Mouse (Mus musculus) liver, postnatal 0 days (tissue): Measurements from ENCODE around the gene Cacng8.

Source experiments
- CTCF ChIP-seq: sonication (generic); IDR thresholded peaks from 2 replicates; pipeline ENCODE4 v1.5.1; 2016; ENCODE audit warnings: antibody characterized with exemption, low read depth
- EP300 ChIP-seq: IDR thresholded peaks from 2 replicates; pipeline ENCODE4 v1.6.1; 2016; ENCODE audit warnings: antibody characterized with exemption, low read depth, mild to moderate bottlenecking

- TF ChIP-seq CTCF: no peak
- TF ChIP-seq EP300: no peak
Measured at GRCm38 (mm10) chr7:3439984-3440383, 49.5 kb downstream of the Cacng8 start.
